Mouse (Mus musculus): ENCODE measurements around the gene Nrn1.

GRCm38 (mm10) chr13:36722309-36722708 lies 12.6 kb downstream of the Nrn1 start:
- TF ChIP-seq CTCF (IDR thresholded peaks at IDR 0.05; ENCODE audit: low read depth) (no peak), EP300 (IDR thresholded peaks at IDR 0.05; ENCODE audit: low read depth) (no peak)

All from liver, postnatal 0 days (tissue).